Mouse (Mus musculus): ENCODE data around the gene Gm36028.

- TF ChIP-seq CEBPB (IDR thresholded peaks at IDR 0.05; ENCODE audit: insufficient read depth, poor library complexity, severe bottlenecking) = no peak
- no peak for TF ChIP-seq MYOG (IDR thresholded peaks at IDR 0.05; ENCODE audit: control insufficient read depth in 1 of 3, insufficient read depth in 1 of 3, insufficient read length in 2 of 3, low read depth in 2 of 3)
- TF ChIP-seq E2F4 (IDR thresholded peaks at IDR 0.05; ENCODE audit: insufficient read depth) = no peak
- TF ChIP-seq POLR2A (IDR thresholded peaks at IDR 0.05; ENCODE audit: insufficient read length, low read depth) = no peak
- TF ChIP-seq MAX (IDR thresholded peaks at IDR 0.05; ENCODE audit: low read depth) = no peak
- TF ChIP-seq USF1 (IDR thresholded peaks at IDR 0.05; ENCODE audit: low read depth) = no peak
- TF ChIP-seq POLR2AphosphoS2 (IDR thresholded peaks at IDR 0.05; ENCODE audit: insufficient read length, low read depth) = no peak
- TF ChIP-seq TCF12 (IDR thresholded peaks at IDR 0.05; ENCODE audit: insufficient read depth, poor library complexity, severe bottlenecking) = no peak
- no peak for TF ChIP-seq MYOD1 (IDR thresholded peaks at IDR 0.05; ENCODE audit: control insufficient read depth in 1 of 3, insufficient read length in 2 of 3, low read depth in 2 of 3)
Measured at GRCm38 (mm10) chr16:37878951-37879505, 18.1 kb upstream of the Gm36028 start.
